Mouse (Mus musculus) midbrain, embryonic 13.5 days (tissue): ENCODE data around the gene Cacna1a. TPM values are rescaled to one million over a fixed set of nuclear protein-coding genes. Genes with fewer than 3 reads are reported as not detected.
A peak's percentile ranks its signal among the peaks of the same experiment; 100 is the strongest.

Source experiments
- ATAC-seq: fragments of 200-750 bp; cut with Nextera tagmentation; 2 replicates; pipeline ENCODE4 v1.8.0; 2017; ENCODE audit warnings: mild to moderate bottlenecking, moderate TSS enrichment, moderate library complexity
- H3K27ac ChIP-seq: fragments of 300-500 bp; sonication (generic); 2 replicates; pipeline ENCODE4 v1.5.1; 2015; ENCODE audit warnings: inconsistent platforms, mild to moderate bottlenecking, moderate library complexity
- H3K27me3 ChIP-seq: fragments of 300-500 bp; sonication (generic); 2 replicates; pipeline ENCODE4 v1.6.1; 2015; ENCODE audit warnings: mild to moderate bottlenecking, inconsistent platforms
- H3K36me3 ChIP-seq: fragments of 300-500 bp; sonication (generic); 2 replicates; pipeline ENCODE4 v1.6.1; 2015; ENCODE audit warnings: mild to moderate bottlenecking, inconsistent platforms
- H3K4me1 ChIP-seq: fragments of 300-500 bp; sonication (generic); replicated peaks from 2 replicates; pipeline ENCODE4 v1.6.1; 2015; ENCODE audit warnings: inconsistent platforms
- H3K4me2 ChIP-seq: fragments of 300-500 bp; sonication (generic); replicated peaks from 2 replicates; pipeline ENCODE4 v1.6.1; 2015; ENCODE audit warnings: moderate library complexity, mild to moderate bottlenecking, inconsistent platforms
- H3K4me3 ChIP-seq: fragments of 300-500 bp; sonication (generic); replicated peaks from 2 replicates; pipeline ENCODE4 v1.5.1; 2015; ENCODE audit warnings: mild to moderate bottlenecking, inconsistent platforms
- H3K9ac ChIP-seq: fragments of 300-500 bp; sonication (generic); replicated peaks from 2 replicates; pipeline ENCODE4 v1.6.1; 2015; ENCODE audit warnings: mild to moderate bottlenecking, inconsistent platforms
- H3K9me3 ChIP-seq: fragments of 300-500 bp; sonication (generic); 2 replicates; pipeline ENCODE4 v1.6.1; 2016; ENCODE audit warnings: mild to moderate bottlenecking, inconsistent platforms
- WGBS: fragments of 180-500 bp; shearing (Covaris S2); methylation state at CpG from one replicate; pipeline ENCODE4 v1.1.7; 2015; 5-methylcytosine and 5-hydroxymethylcytosine counted together
- polyA plus RNA-seq: library from polyadenylated mRNA; unstranded; fragments of >200 nt; fragmentation: Nextera tagmentation; extraction: Ambion mirVana; gene quantifications from 2 replicates; pipeline ENCODE4 v1.2.1, GENCODE M21; 2015

Cacna1a gene
- polyA plus RNA-seq, 1 experiment from 2014 or later, result 19.0 TPM

- Histone ChIP-seq H3K36me3 (peaks cover 26% of the 10 kb centered on the region), H3K4me3 (no peak overlapping the region), H3K9ac (peak overlapping the region; percentile 61), H3K4me1 (peaks cover 39% of the 10 kb centered on the region), H3K27ac (peak overlapping the region; percentile 92), H3K27me3 (no peaks in the 10 kb centered on the region), H3K9me3 (no peaks in the 10 kb centered on the region), H3K4me2 (peak overlapping the region; percentile 20)
- ATAC-seq, result peak; percentile 14; the same call in 1 of the 2 replicates
- WGBS, result 21% methylated on average over 9 of the region's 9 CpGs
These were observed 246.6 kb downstream of the Cacna1a start for GRCm38 (mm10) chr8:84634849-84635304.

GRCm38 (mm10) chr8:84635397-84636050 is 247.3 kb downstream of the Cacna1a start:
- ATAC-seq, result no peak

DNA sequence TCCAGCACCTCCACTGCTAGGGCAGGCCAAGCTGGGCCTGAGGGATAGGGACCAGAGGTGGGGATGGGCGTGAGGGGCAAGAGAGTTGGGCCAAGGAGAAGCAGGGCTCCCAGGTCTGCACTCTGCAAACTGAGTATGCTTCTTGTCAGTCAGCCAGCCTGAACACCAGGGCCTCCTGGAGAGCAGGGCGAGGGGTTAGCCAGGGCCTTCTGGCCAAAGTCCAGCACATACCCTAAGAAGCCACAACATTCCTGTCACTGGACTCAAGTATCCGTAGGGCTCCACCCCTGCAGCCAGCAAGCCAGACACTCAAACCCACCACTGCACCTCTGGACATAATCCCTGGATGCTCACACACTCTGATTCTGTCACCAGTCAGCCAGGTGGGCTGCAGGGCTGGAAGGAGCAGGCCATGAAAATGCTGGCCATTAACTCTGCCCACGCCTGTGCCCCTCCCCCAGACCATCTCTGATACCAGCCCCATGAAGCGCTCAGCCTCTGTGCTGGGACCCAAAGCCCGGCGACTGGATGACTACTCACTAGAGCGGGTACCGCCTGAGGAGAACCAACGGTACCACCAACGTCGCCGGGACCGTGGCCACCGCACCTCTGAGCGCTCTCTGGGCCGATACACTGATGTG is 247.9 kb downstream of the Cacna1a start:
- Histone ChIP-seq H3K27me3 (no peaks in the 10 kb centered on the region), H3K4me1 (peaks cover 43% of the 10 kb centered on the region), H3K9me3 (no peaks in the 10 kb centered on the region), H3K4me3 (no peak overlapping the region), H3K27ac (peak overlapping the region; percentile 92), H3K9ac (peak overlapping the region; percentile 61; the same call in 1 of the 2 replicates), H3K36me3 (peaks cover 21% of the 10 kb centered on the region), H3K4me2 (no peak overlapping the region)
- ATAC-seq, result no peak
- 91% methylated on average over 17 of the region's 17 CpGs for WGBS

More at GRCm38 (mm10) chr8:84635397-84636050, 247.3 kb downstream of the Cacna1a start:
- Histone ChIP-seq H3K27ac (peak overlapping the region; percentile 92), H3K9me3 (no peaks in the 10 kb centered on the region), H3K4me1 (peaks cover 43% of the 10 kb centered on the region), H3K36me3 (peaks cover 21% of the 10 kb centered on the region), H3K27me3 (no peaks in the 10 kb centered on the region), H3K9ac (peak overlapping the region; percentile 61), H3K4me2 (no peak overlapping the region), H3K4me3 (no peak overlapping the region)
- WGBS, result 63% methylated on average over 14 of the region's 14 CpGs

DNA sequence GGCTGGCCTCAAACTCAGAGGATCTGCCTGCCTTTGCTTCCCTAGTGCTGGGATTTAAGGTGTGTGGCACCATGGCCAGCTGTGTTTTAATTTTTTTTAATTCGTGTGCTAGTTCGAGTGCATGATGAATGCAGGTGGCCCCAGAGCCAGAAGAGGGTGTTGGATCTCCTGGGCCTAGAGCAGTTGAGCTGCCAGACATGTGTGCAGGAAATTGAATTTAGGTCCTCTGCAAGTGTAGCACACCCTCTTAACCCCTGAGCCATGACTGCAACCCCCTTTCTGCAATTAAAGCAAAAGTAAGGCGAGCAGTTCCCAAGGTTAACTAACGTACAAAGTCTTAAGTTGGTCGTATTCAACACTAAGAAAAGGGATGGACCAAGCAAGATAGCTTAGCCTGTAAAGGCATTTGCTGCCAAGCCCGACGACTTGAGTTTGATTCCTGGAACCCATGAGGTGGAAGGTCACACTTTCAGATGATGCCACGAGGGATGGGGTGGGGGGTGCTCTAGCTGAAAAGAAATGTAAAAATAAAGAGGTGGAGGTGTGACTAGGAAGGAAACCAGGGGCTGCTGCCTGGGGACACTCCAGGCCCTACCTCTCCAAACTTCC is 249.8 kb downstream of the Cacna1a start:
- Histone ChIP-seq H3K4me1 (peaks cover 43% of the 10 kb centered on the region), H3K27ac (peak overlapping the region; percentile 91; the same call in 1 of the 2 replicates), H3K4me3 (peak overlapping the region; percentile 50), H3K4me2 (peak overlapping the region; percentile 86), H3K36me3 (peaks cover 12% of the 10 kb centered on the region), H3K9me3 (no peaks in the 10 kb centered on the region), H3K27me3 (no peaks in the 10 kb centered on the region), H3K9ac (peak overlapping the region; percentile 78)
- no peak for ATAC-seq
- WGBS, result 40% methylated on average over 8 of the region's 8 CpGs

DNA sequence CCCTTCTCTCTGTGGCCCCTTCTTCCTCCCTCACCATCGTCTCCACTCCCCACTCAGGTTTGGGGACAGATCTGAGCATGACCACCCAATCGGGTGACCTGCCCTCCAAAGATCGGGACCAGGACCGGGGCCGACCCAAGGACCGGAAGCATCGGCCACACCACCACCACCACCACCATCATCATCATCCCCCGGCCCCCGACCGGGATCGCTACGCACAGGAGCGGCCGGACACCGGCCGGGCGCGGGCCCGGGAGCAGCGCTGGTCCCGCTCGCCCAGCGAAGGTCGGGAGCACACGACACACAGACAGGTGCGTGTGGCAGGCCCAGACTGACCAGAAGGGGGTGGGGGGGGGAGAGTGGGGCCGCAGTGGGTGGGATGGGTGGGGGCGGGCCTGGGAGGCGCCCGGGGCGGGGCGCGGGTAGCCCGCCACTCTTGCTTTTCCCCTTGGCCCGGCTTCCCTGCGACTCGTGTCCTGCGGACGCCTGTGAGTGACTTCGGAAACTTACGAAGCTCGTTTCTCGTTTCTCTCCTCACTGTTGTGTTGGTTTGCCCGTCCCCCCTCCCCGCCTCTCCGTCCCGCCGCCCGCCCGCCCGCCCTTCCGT is 250.4 kb downstream of the Cacna1a start:
- Histone ChIP-seq H3K27me3 (no peaks in the 10 kb centered on the region), H3K4me1 (peaks cover 40% of the 10 kb centered on the region), H3K9me3 (no peaks in the 10 kb centered on the region), H3K36me3 (peaks cover 6% of the 10 kb centered on the region; the same call in 1 of the 2 replicates), H3K27ac (peak overlapping the region; percentile 91), H3K4me3 (peak overlapping the region; percentile 50), H3K9ac (peak overlapping the region; percentile 78), H3K4me2 (peak overlapping the region; percentile 86)
- 0% methylated on average over 52 of the region's 52 CpGs for WGBS
- ATAC-seq, result peak; percentile 12

- WGBS, result under 1% methylated on average over 97 of the region's 106 CpGs
- Histone ChIP-seq H3K4me2 (peak overlapping the region; percentile 86), H3K4me1 (peaks cover 33% of the 10 kb centered on the region)
These were observed 251.1 kb downstream of the Cacna1a start for GRCm38 (mm10) chr8:84639162-84640009.

GRCm38 (mm10) chr8:84640010-84640588 is 251.9 kb downstream of the Cacna1a start:
- no peaks in the 10 kb centered on the region for H3K36me3 ChIP-seq
- no peak for ATAC-seq
- H3K27ac ChIP-seq, result no peak overlapping the region
- no peaks in the 10 kb centered on the region for H3K9me3 ChIP-seq
- peak overlapping the region; percentile 51 for H3K4me2 ChIP-seq
- H3K4me3 ChIP-seq, result peak overlapping the region; percentile 50
- peaks cover 26% of the 10 kb centered on the region for H3K4me1 ChIP-seq
- 31% methylated on average over 9 of the region's 9 CpGs for WGBS
- no peak overlapping the region for H3K9ac ChIP-seq
- H3K27me3 ChIP-seq, result no peaks in the 10 kb centered on the region

More at GRCm38 (mm10) chr8:84639162-84640009, 251.1 kb downstream of the Cacna1a start:
- Histone ChIP-seq H3K27me3 (no peaks in the 10 kb centered on the region), H3K9ac (peak overlapping the region; percentile 78), H3K4me3 (peak overlapping the region; percentile 50), H3K36me3 (no peaks in the 10 kb centered on the region), H3K27ac (peak overlapping the region; percentile 91), H3K9me3 (no peaks in the 10 kb centered on the region)
- peak; percentile 93 for ATAC-seq

DNA sequence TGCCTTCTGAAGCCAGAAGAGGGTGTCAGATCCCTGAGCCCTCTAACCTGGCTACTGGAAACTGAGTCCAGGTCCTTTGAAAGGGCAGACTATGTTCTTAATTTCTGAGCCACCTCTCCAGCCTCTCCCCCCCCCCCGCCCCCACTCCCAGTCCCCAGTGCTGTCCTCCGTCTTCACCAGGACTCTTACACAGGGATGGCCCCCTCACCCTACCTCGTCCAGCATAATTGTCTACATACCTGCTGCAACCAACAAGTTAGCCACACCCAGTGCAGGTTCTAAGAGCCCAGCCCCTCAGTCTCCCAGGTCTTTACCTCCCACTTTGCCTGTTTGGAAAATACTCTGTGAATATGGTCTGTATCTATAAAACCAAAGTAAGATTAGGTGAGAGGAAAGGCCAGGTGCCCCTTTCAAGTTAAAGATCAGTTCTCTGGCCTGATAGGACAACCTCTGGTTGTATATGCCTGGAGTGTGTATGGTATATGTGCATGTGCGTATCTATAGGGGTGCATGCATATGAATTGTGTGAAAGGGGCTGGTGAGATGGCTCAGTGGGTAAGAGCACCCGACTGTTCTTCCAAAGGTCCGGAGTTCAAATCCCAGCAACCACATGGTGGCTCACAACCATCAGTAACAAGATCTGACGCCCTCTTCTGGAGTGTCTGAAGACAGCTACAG is 252.5 kb downstream of the Cacna1a start:
- Histone ChIP-seq H3K4me1 (peaks cover 19% of the 10 kb centered on the region), H3K27ac (no peak overlapping the region), H3K4me2 (no peak overlapping the region), H3K36me3 (no peaks in the 10 kb centered on the region), H3K4me3 (no peak overlapping the region), H3K9me3 (no peaks in the 10 kb centered on the region), H3K9ac (no peak overlapping the region), H3K27me3 (no peaks in the 10 kb centered on the region)
- no peak for ATAC-seq
- WGBS, result 69% methylated on average over 7 of the region's 7 CpGs

DNA sequence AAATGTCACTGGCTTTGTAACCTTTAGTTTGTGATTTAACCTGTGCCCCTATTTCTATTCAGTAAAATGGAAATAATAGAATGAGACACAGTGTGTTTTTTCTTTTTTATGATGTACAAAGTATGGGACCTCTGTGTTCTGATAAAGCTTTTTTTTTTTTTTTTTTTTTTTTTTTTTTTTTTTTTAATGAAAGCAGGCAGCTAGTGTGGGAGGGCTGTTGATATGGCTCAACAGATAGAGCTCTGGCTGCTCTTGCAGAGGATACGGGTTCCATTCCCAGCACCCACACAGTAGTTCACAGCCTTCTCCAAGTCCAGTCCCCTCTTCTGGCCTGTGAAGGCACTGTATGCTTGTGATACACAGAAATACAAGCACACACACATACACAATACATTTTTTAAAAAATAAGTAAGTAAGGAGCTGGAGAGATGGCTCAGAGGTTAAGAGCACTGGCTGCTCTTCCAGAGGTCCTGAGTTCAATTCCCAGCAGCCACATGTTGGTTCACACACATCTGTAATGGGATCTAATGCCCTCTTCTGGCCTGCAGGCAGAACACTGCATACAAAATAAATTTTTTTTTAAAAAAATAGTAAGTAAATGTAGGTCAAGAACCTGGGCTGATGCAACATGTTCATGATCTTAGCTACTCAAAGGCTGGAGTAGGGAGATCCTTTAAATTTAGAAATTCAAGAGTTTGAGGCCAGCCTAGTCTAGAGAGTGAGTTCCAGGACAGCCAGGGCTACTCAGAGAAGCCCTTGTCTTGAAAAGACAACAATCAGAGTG is 253.5 kb downstream of the Cacna1a start:
- H3K4me1 ChIP-seq, result peaks cover 13% of the 10 kb centered on the region
- H3K4me3 ChIP-seq, result no peak overlapping the region
- H3K27me3 ChIP-seq, result no peaks in the 10 kb centered on the region
- H3K9me3 ChIP-seq, result no peaks in the 10 kb centered on the region
- WGBS, result 96% methylated on average over 1 of the region's 1 CpGs
- no peak for ATAC-seq
- H3K9ac ChIP-seq, result no peak overlapping the region
- no peak overlapping the region for H3K27ac ChIP-seq
- no peak overlapping the region for H3K4me2 ChIP-seq
- H3K36me3 ChIP-seq, result no peaks in the 10 kb centered on the region

DNA sequence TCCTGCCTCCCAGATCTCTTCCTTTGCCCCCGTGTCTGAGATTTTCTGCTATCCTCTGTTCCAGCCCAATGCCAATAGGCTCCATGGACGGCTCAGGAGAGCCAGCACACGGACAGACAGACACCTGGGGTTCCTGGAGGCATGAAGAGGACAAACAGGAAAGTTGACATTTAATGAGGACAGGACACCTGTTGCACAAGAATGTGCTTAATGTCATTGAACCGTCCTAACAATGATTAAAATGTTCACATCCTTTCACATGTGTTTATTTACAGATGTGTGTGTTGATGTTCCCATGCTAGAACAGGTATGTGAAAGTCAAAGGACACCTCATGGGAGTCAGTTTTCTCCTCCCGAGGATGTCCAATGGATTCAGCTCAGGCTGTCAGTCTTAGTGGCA is 254.8 kb downstream of the Cacna1a start:
- H3K4me2 ChIP-seq, result no peak overlapping the region
- no peaks in the 10 kb centered on the region for H3K27me3 ChIP-seq
- no peak overlapping the region for H3K9ac ChIP-seq
- ATAC-seq, result no peak
- no peak overlapping the region for H3K4me3 ChIP-seq
- no peaks in the 10 kb centered on the region for H3K36me3 ChIP-seq
- no peaks in the 10 kb centered on the region for H3K9me3 ChIP-seq
- peaks cover 17% of the 10 kb centered on the region for H3K4me1 ChIP-seq
- no peak overlapping the region for H3K27ac ChIP-seq
- 81% methylated on average over 5 of the region's 5 CpGs for WGBS
